Mouse (Mus musculus): ENCODE results near the gene Gm14412.
"Not testable (repeated sequence)": the region's sequence is repeated elsewhere in the genome, so short reads cannot be mapped to it uniquely, and the experiment has no call there.

Gene Gm14412

DNA sequence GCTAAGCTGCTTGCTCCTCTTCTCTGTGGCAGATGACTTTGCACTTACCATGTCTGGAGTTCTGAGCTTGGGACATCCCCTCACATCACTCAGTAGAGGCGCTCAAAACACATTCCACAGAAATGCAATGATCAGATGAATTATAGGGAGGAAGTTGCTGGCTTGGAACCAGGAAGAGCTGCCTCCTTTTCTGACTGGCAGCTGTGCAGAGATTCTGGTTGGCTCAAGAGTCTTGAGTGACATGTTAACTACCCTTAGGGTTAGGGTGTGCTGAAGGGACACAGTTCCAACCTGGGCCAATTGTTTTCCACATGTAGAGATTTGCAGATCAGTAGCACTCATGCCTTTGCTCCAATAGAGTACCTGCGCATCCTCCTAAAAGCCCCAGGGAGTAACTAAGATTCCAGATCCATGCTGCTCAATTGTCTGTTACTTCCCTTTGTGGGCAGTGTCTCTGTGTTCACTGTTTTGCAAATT, at the start of gene Gm14412:
TSS of gene Gm14412 (minus strand) at position 51 of the 477 bp plus-strand sequence.
- in situ Hi-C loops (cut with MboI, MseI): loop anchor here (5.0 kb wide), 1 partner anchor 252 kb away; the partner anchor contains the start of gene Gm14401

GRCm38 (mm10) chr2:177329661-177330292, 5.7 kb upstream of the Gm14412 start:
- in situ Hi-C loops (cut with MboI, MseI): not testable (repeated sequence)

DNA sequence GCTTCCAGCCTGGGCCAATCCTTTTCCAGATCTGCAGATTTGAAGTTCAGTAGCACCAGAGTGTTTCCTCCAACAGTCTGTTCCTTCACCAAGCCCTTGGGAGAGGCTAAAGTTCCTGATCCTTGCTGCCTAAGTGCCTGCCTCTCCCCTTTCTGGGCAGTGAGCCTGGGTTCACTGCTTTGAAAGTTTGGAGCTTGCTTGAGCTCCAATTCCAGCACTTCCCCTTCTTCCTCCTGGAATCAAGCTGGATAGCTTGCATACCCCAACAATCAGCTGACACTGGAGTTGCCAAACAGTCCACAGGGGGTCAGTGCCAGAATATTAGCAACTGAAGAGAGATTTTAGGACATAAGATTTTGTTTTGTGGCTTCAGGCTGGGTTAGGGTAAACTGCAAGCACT, 2.7 kb downstream of the Gm14412 start:
- in situ Hi-C loops (cut with MboI, MseI): loop anchor here (5.0 kb wide), 1 partner anchor 249 kb away; the partner anchor contains the start of gene Gm14401

- in situ Hi-C loops (cut with MboI, MseI): loop anchor here (5.0 kb wide), 1 partner anchor 249 kb away; the partner anchor contains the start of gene Gm14401
Observed at GRCm38 (mm10) chr2:177320786-177321320, 3.3 kb downstream of the Gm14412 start.

GRCm38 (mm10) chr2:177318996-177319395, 5.1 kb downstream of the Gm14412 start:
- in situ Hi-C loops (cut with MboI, MseI): no loop called here

DNA sequence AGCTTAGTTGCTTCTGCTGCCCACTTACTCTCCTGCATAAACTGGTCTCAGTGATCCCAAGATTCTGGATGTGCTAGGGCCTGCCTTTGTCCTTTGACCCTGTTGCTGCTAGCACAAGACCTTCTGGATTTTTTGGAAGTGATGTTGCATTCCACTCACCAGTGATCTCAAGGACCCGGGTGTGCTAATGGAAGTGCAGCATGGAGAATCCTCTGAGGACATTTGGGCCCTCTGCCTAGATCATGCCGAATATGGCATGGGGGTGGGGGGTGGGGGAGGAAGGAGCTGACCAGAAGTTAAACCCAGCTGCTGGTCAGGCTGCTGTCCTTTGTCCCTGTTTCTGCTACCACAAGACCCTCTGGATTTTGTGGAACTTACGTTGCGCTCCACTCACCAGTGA, 14.5 kb downstream of the Gm14412 start:
- in situ Hi-C loops (cut with MboI, MseI): not testable (repeated sequence)

DNA sequence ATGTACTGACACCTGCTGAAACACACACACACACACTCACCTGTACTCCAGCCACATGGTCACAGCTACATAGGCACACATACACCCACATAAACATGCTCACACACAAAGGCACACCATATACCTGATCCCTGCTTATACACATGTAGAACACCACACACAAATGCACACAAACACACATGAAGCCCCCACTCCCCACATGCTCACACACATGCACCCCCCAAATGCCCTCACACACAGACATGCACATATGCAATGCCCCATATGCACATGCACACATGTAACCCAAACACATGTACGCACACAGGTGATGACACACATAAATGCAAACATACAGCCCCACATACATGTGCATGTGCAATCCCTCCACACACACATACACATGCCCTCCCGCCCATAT, 19.1 kb downstream of the Gm14412 start:
- in situ Hi-C loops (cut with MboI, MseI): not testable (repeated sequence)

GRCm38 (mm10) chr2:177283701-177284100, 40.4 kb downstream of the Gm14412 start:
- in situ Hi-C loops (cut with MboI, MseI): loop anchor here (25.0 kb wide), 1 partner anchor 1954 kb away; no protein-coding TSS in a partner anchor

GRCm38 (mm10) chr2:177277754-177278153, 46.4 kb downstream of the Gm14412 start:
- in situ Hi-C loops (cut with MboI, MseI): loop anchor here (25.0 kb wide), 1 partner anchor 1960 kb away; no protein-coding TSS in a partner anchor

DNA sequence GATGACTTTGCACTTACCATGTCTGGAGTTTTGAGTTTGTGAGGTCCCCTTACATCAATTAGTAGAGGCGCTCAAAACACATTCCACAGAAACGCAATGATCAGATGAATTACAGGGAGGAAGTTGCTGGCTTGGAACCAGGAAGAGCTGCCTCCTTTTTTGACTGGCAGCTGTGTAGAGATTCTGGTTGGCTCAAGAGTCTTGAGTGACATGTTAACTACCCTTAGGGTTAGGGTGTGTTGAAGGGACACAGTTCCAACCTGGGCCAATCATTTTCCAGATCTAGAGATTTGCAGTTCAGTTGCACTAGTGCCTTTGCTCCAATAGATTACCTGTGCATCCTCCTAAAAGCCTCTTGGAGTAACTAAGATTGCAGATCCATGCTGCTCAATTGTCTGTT, 51.9 kb downstream of the Gm14412 start:
- in situ Hi-C loops (cut with MboI, MseI): not testable (repeated sequence)

DNA sequence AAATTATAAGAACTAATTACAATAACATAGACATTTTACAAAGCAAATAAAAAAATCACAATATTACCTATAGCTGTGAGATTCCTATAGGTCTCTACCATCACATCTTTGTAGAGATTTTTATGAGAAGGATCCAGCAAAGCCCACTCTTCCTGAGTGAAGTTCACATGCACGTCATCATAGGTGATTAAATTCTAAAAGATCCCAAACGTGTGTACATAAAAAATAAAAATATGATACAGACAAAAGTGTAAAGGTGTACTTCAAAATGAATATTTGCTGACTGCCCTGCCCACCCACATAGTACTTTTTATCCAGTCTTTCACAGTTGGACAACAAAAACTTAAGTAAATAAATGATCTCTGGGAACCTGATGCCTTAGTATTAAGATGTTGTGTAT, 57.2 kb downstream of the Gm14412 start, which contains the start of gene Gm14409:
TSS of gene Gm14409 (minus strand) at position 101 of the 400 bp plus-strand sequence.
- in situ Hi-C loops (cut with MboI, MseI): not testable (repeated sequence)

Data from regulatory T cell (primary cell).